Mouse (Mus musculus) ovary, postnatal 10 days (tissue): ENCODE measurements around the gene Epha1.

ENCODE experiments used
- DNase-seq: peaks from one replicate; pipeline ENCODE4 v3.0.0; 2022; ENCODE audit warnings: low spot score

Gene Epha1

DNA sequence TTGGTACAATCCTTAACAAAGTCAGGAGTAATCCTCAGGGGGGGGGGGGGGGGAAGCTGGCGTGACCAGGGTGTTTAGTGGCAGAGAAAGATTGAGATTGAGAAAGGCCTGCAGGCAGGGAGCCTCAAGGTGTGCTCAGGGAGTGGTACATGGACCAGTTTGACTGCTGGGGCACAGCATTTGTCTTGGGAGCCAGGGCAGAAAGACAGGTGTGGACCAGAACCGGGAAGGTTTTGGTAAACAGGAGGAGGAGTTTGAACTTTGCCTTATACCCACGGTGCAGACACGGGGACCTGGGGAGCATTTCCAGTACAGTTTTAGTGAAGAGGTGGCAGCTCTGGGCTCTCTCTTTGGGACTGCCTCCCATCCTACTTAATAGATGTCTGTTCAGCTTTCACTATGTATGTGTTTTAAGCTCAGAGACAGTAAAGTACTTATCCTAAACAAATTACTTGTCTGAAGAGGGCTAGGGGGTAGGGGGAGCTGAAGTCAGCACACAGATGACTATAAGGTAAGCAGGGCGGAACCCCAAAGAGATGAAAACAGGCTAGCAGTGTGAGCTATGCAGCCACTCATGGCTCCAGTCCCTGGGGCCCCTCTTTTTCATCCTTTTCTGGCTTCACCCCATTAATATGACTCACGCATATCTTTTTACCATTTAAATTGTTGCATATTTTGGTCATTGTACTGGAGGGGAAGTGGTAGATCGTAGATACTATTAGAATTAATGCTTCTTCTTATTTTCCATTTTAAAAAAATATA, 782 bp upstream of the Epha1 start:
- DNase-seq: no peak

DNA sequence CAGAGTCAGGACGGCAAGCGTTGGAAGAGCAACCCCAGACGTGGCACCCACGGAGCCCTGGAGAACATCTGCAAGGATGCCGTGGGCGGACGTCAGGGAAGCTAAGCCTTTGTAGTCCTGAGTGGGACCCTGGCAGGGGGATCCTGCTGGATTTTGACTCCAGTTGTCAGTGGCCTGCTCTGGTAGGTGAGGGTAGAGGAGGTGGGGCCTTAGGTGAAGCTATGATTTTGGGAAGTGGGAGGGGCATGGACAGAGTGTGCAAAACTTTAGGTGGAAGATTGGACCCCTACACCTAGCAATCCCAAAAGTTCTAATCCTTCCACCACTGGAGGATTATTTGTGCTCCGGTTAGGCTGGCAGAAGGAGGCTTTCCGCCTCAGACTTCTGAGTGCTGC, 650 bp downstream of the Epha1 start:
- peak; percentile 4 for DNase-seq

- DNase-seq: peak; percentile 0
Measured at GRCm38 (mm10) chr6:42372001-42372400, 1.1 kb downstream of the Epha1 start.

DNA sequence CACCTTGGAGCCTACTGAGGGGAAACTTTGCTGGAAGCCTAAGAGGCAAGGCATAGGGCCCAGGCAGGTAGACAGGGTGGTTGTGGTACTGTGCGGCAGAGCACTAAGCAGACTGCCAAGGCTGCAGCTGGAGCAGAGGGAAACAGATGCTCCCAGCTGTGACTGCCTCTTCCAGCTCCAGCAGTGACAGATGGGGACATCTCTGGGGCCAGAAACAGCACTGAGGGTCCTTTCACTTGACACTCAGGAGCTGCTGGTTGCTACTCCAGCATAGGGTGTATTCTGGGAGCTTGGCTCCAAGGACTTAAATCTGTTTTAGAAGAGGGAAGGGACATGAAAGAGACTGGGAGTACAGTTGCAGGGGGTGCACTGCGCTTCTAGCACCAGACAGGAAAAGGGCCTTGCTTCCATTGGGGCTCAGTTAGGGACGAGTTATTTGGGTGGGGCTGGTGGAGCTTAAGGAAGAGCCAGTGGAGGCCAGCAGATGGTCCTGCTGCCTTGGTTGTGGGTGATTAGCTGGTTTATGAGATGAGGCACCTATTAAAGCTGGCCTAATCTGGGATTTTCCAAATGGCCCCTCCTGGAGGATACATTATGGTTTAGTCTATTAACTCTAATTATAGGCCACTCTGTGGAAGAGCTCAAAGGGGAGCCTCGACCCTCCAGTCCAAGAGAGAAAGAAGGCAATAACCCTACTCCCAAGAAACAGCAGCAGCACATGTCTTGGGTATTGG, 2.3 kb downstream of the Epha1 start:
- DNase-seq: no peak

- no peak for DNase-seq
Measured at GRCm38 (mm10) chr6:42369870-42370269, 3.2 kb downstream of the Epha1 start.

DNA sequence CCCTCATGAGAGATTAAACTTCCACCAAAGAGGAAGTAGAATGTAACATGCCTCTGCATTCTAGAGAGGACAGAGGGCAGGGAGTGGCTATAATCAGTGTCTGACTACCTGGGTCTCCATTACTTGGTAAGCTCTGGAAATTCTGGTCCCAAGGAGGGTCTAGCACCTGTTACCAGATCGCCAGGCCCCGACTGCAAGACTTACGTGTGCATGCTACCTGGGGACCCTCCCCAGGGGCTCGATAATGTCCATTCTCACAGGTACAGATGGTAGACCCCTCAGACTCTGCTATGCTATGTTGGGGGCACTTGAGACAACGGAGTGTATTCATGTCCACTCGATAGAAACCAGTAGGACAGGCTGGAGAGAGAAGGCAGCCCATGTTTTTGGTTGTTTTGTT, 7.9 kb downstream of the Epha1 start:
- DNase-seq: no peak

DNA sequence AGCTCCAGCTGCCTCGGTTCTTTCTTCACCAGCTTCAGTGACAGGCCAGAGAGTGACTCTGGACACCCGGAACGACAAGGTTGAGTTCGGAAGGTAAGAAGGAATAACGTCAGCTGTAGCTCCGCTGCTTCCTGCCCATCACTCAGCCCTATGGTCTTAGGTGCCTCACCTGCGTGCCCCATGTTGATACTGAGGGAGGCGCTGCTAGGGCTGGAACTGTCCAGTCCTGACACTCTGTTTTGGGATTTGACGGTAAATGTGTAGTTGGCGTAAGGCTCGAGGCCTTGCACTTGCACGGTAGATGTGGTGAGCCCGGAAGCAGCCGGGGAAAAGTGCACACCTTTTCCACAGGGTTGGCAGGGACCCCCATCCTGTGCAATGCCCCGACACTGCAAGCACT, 8.5 kb downstream of the Epha1 start:
- no peak for DNase-seq

DNA sequence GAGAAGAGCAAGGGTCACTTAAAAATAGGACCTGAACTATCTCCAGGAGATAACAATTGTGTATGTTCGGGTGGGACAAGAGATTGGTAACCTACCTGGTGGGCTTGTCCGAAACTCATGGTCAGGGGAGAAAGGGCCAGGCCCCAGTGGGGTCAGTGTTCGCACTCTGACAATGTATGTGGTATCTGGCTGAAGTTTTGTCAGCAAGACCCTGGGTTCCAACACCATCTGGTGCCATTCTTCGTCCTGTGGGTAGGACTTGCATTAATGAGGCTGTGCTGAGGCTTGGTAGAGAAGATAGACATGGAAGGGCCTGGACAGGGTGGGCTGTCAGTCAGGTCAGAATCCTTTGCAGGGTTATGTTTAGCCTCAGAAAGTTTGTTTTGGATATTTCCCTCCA, 9.0 kb downstream of the Epha1 start:
- DNase-seq: no peak

GRCm38 (mm10) chr6:42362974-42363373, 10.1 kb downstream of the Epha1 start:
- peak; percentile 1 for DNase-seq

GRCm38 (mm10) chr6:42362497-42362896, 10.6 kb downstream of the Epha1 start:
- peak; percentile 0 for DNase-seq

GRCm38 (mm10) chr6:42362074-42362473, 11.0 kb downstream of the Epha1 start:
- no peak for DNase-seq

GRCm38 (mm10) chr6:42361041-42361895, 11.8 kb downstream of the Epha1 start:
- DNase-seq: peak; percentile 0

DNA sequence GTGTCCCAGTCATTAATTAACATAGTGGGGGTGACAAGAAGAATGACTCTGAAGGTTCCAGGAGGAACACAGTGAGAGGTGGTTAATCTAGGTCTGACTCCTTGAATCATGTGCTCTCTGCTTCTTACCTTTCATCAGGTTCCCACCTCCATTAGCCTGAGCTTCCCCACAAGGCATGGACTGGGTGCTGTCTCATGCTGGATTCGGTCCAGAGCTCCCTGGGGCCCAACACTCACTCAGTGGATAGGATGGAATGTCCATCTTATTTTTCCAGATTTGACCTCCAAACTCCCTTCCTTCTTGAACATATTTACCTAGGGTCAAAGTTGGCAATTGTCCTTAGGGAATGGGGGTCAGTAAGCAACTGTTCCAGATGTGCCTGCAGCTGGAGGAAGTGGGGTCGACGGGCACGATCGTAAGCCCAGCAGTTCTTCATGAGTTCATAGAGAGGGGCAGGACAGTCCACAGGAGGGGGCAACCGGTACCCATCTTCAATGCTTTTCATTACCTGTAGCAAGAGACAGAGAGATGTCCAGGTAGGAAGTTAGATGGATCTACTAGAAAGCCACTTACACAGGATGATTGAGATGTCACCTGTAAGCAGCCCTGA, 12.7 kb downstream of the Epha1 start:
- peak; percentile 0 for DNase-seq

GRCm38 (mm10) chr6:42359364-42360147, 13.5 kb downstream of the Epha1 start:
- peak; percentile 2 for DNase-seq

GRCm38 (mm10) chr6:42358901-42359300, 14.2 kb downstream of the Epha1 start:
- DNase-seq: peak; percentile 0

GRCm38 (mm10) chr6:42357901-42358300, 15.2 kb downstream of the Epha1 start:
- peak; percentile 1 for DNase-seq

GRCm38 (mm10) chr6:42356913-42357312, 16.2 kb downstream of the Epha1 start:
- DNase-seq: no peak

DNA sequence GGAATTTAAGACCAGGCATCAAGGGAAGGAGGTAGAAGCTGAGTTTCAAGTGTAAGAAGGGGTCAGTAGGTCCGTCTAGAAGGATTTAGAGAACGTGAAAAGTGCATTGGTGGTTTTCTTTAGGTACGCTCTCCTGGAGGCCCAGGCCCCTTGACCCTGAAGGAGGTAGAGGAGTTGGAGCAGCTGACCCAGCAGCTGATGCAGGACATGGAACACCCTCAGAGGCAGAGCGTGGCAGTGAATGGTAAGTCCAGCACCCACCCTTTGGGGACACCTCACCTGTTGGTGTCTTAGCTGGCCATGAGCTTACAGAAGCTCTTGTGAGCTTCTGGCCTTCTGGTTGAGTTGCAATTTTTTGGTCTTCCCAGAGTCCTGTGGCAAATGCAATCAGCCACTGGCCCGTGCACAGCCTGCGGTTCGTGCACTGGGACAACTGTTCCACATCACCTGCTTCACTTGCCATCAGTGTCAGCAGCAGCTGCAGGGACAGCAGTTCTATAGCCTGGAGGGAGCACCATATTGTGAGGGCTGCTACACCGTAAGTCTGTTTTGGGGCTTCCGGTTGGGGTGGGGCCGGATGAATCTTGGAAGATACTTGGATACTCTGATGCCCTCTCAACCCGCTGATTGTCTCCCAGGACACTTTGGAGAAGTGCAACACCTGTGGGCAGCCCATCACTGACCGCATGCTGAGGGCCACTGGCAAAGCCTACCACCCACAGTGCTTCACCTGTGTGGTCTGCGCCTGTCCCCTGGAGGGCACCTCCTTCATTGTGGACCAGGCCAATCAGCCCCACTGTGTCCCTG, 17.1 kb downstream of the Epha1 start:
- DNase-seq: no peak

GRCm38 (mm10) chr6:42355366-42355765, 17.7 kb downstream of the Epha1 start:
- no peak for DNase-seq
